Mouse (Mus musculus): ENCODE results near the gene Dera. TPM values are rescaled to one million over a fixed set of nuclear protein-coding genes. Genes with fewer than 3 reads are reported as not detected.

Gene Dera
- total RNA-seq, 1 experiment, result 47.6 TPM

- in situ Hi-C loops (cut with MboI; ENCODE audit: low sequenced_read_pairs in 2 of 2, unreplicated experiment in 2 of 2), result no loop called here
- H3K9me3 ChIP-seq (ENCODE audit: control insufficient read depth, insufficient read depth, low read depth, low read length), result no peaks in the 10 kb centered on the region
- TF ChIP-seq HCFC1 (IDR thresholded peaks at IDR 0.05; ENCODE audit: borderline replicate concordance, insufficient read depth, low read length), result no peak
- no peak for TF ChIP-seq CHD2 (IDR thresholded peaks at IDR 0.05; ENCODE audit: low read depth, low read length)
- no peak for TF ChIP-seq MAFK (IDR thresholded peaks at IDR 0.05; ENCODE audit: insufficient read depth, low read depth, low read length)
- TF ChIP-seq ZC3H11A (IDR thresholded peaks at IDR 0.05; ENCODE audit: borderline replicate concordance, low read depth, low read length), result no peak
- no peak for TF ChIP-seq ZNF384 (IDR thresholded peaks at IDR 0.05; ENCODE audit: low read depth, low read length)
These were observed 120.3 kb downstream of the Dera start for GRCm38 (mm10) chr6:137874471-137875244.

GRCm38 (mm10) chr6:137885644-137886043, 131.3 kb downstream of the Dera start:
- H3K4me1 ChIP-seq (ENCODE audit: control insufficient read depth in 2 of 2, insufficient read depth in 2 of 2, low read length in 2 of 2, poor library complexity in 1 of 2), result no peaks in the 10 kb centered on the region
- no peaks in the 10 kb centered on the region for H3K36me3 ChIP-seq (ENCODE audit: control insufficient read depth, insufficient read depth, low read length, poor library complexity, severe bottlenecking)
- in situ Hi-C loops (cut with MboI; ENCODE audit: low sequenced_read_pairs in 2 of 2, unreplicated experiment in 2 of 2), result no loop called here
- TF ChIP-seq CHD2 (IDR thresholded peaks at IDR 0.05; ENCODE audit: low read depth, low read length) (no peak), HCFC1 (IDR thresholded peaks at IDR 0.05; ENCODE audit: borderline replicate concordance, insufficient read depth, low read length) (no peak), MAFK (IDR thresholded peaks at IDR 0.05; ENCODE audit: insufficient read depth, low read depth, low read length) (no peak), ZNF384 (IDR thresholded peaks at IDR 0.05; ENCODE audit: low read depth, low read length) (no peak), ZC3H11A (IDR thresholded peaks at IDR 0.05; ENCODE audit: borderline replicate concordance, low read depth, low read length) (no peak)
- no peak overlapping the region for H3K9ac ChIP-seq (ENCODE audit: insufficient read depth, low read depth, low read length, poor library complexity, severe bottlenecking)
- no peak overlapping the region for H3K27ac ChIP-seq (ENCODE audit: insufficient read depth, low read depth, low read length, poor library complexity, severe bottlenecking)
- no peaks in the 10 kb centered on the region for H3K9me3 ChIP-seq (ENCODE audit: control insufficient read depth, insufficient read depth, low read depth, low read length)
- no peak overlapping the region for H3K4me3 ChIP-seq (ENCODE audit: insufficient read depth in 1 of 2, low read depth in 1 of 2, low read length in 2 of 2, poor library complexity in 1 of 2, severe bottlenecking in 1 of 2)
- no peak for DNase-seq (ENCODE audit: low read depth, low spot score)

More at GRCm38 (mm10) chr6:137874471-137875244, 120.3 kb downstream of the Dera start:
- DNase-seq (ENCODE audit: low read depth, low spot score), result no peak
- H3K4me3 ChIP-seq (ENCODE audit: insufficient read depth in 1 of 2, low read depth in 1 of 2, low read length in 2 of 2, poor library complexity in 1 of 2, severe bottlenecking in 1 of 2), result no peak overlapping the region
- H3K27ac ChIP-seq (ENCODE audit: insufficient read depth, low read depth, low read length, poor library complexity, severe bottlenecking), result no peak overlapping the region
- no peak overlapping the region for H3K9ac ChIP-seq (ENCODE audit: insufficient read depth, low read depth, low read length, poor library complexity, severe bottlenecking)
- H3K4me1 ChIP-seq (ENCODE audit: control insufficient read depth in 2 of 2, insufficient read depth in 2 of 2, low read length in 2 of 2, poor library complexity in 1 of 2), result no peaks in the 10 kb centered on the region
- no peaks in the 10 kb centered on the region for H3K36me3 ChIP-seq (ENCODE audit: control insufficient read depth, insufficient read depth, low read length, poor library complexity, severe bottlenecking)

GRCm38 (mm10) chr6:137886210-137886979, 132.0 kb downstream of the Dera start:
- DNase-seq (ENCODE audit: low read depth, low spot score), result no peak
- Histone ChIP-seq H3K36me3 (ENCODE audit: control insufficient read depth, insufficient read depth, low read length, poor library complexity, severe bottlenecking) (no peaks in the 10 kb centered on the region), H3K27ac (ENCODE audit: insufficient read depth, low read depth, low read length, poor library complexity, severe bottlenecking) (no peak overlapping the region), H3K9ac (ENCODE audit: insufficient read depth, low read depth, low read length, poor library complexity, severe bottlenecking) (no peak overlapping the region), H3K9me3 (ENCODE audit: control insufficient read depth, insufficient read depth, low read depth, low read length) (no peaks in the 10 kb centered on the region), H3K4me1 (ENCODE audit: control insufficient read depth in 2 of 2, insufficient read depth in 2 of 2, low read length in 2 of 2, poor library complexity in 1 of 2) (no peaks in the 10 kb centered on the region), H3K4me3 (ENCODE audit: insufficient read depth in 1 of 2, low read depth in 1 of 2, low read length in 2 of 2, poor library complexity in 1 of 2, severe bottlenecking in 1 of 2) (no peak overlapping the region)
- in situ Hi-C loops (cut with MboI; ENCODE audit: low sequenced_read_pairs in 2 of 2, unreplicated experiment in 2 of 2), result no loop called here
- TF ChIP-seq MAFK (IDR thresholded peaks at IDR 0.05; ENCODE audit: insufficient read depth, low read depth, low read length) (no peak), ZNF384 (IDR thresholded peaks at IDR 0.05; ENCODE audit: low read depth, low read length) (no peak), CHD2 (IDR thresholded peaks at IDR 0.05; ENCODE audit: low read depth, low read length) (no peak), ZC3H11A (IDR thresholded peaks at IDR 0.05; ENCODE audit: borderline replicate concordance, low read depth, low read length) (no peak), HCFC1 (IDR thresholded peaks at IDR 0.05; ENCODE audit: borderline replicate concordance, insufficient read depth, low read length) (no peak)

- DNase-seq (ENCODE audit: low read depth, low spot score), result no peak
- in situ Hi-C loops (cut with MboI; ENCODE audit: low sequenced_read_pairs in 2 of 2, unreplicated experiment in 2 of 2), result no loop called here
- H3K9ac ChIP-seq (ENCODE audit: insufficient read depth, low read depth, low read length, poor library complexity, severe bottlenecking), result no peak overlapping the region
- H3K4me1 ChIP-seq (ENCODE audit: control insufficient read depth in 2 of 2, insufficient read depth in 2 of 2, low read length in 2 of 2, poor library complexity in 1 of 2), result no peaks in the 10 kb centered on the region
- H3K36me3 ChIP-seq (ENCODE audit: control insufficient read depth, insufficient read depth, low read length, poor library complexity, severe bottlenecking), result no peaks in the 10 kb centered on the region
- H3K27ac ChIP-seq (ENCODE audit: insufficient read depth, low read depth, low read length, poor library complexity, severe bottlenecking), result no peak overlapping the region
- no peak overlapping the region for H3K4me3 ChIP-seq (ENCODE audit: insufficient read depth in 1 of 2, low read depth in 1 of 2, low read length in 2 of 2, poor library complexity in 1 of 2, severe bottlenecking in 1 of 2)
- TF ChIP-seq CHD2 (IDR thresholded peaks at IDR 0.05; ENCODE audit: low read depth, low read length) (no peak), ZNF384 (IDR thresholded peaks at IDR 0.05; ENCODE audit: low read depth, low read length) (no peak), HCFC1 (IDR thresholded peaks at IDR 0.05; ENCODE audit: borderline replicate concordance, insufficient read depth, low read length) (no peak), ZC3H11A (IDR thresholded peaks at IDR 0.05; ENCODE audit: borderline replicate concordance, low read depth, low read length) (no peak), MAFK (IDR thresholded peaks at IDR 0.05; ENCODE audit: insufficient read depth, low read depth, low read length) (no peak)
- H3K9me3 ChIP-seq (ENCODE audit: control insufficient read depth, insufficient read depth, low read depth, low read length), result no peaks in the 10 kb centered on the region
These were observed 132.9 kb downstream of the Dera start for GRCm38 (mm10) chr6:137887258-137887657.
